Mouse (Mus musculus): Measurements from ENCODE around the gene Rpl3.

- TF ChIP-seq TAL1 (conservative IDR thresholded peaks at IDR 0.05; ENCODE audit: low read depth, low read length) (no peak), CTCF (IDR thresholded peaks at IDR 0.05; ENCODE audit: low read depth, low read length) (no peak), POLR2AphosphoS5 (IDR thresholded peaks at IDR 0.05; ENCODE audit: insufficient replicate concordance, low read depth, low read length) (no peak)
These were observed 42.2 kb upstream of the Rpl3 start for GRCm38 (mm10) chr15:80133682-80134449.
